ENCODE assay signal across 8 mouse cellular contexts in genomic region chr9:15169714-15170113, GRCm38 (mm10). TPM values are rescaled to one million over a fixed set of nuclear protein-coding genes. Genes with fewer than 3 reads are reported as not detected.
DNase-seq lines count a peak whose midpoint lies in the region; ATAC-seq lines count a peak whose summit lies in the region.

No protein-coding gene starts in this region.

- 0 out of 2 replicates have a peak, but pooled peaks have one; percentile 37 for ATAC-seq in embryonic facial prominence, embryonic 14.5 days (ENCODE audit: low read depth)

- no peaks in the 10 kb centered on the region for H3K27me3 ChIP-seq in embryonic facial prominence, embryonic 14.5 days (replicated peaks; ENCODE audit: control insufficient read depth, insufficient read depth, low read length)
- no peaks in the 10 kb centered on the region for H3K27me3 ChIP-seq in forebrain, embryonic 10.5 days (ENCODE audit: poor library complexity, severe bottlenecking)

- 71% methylated on average over 1 of the region's 1 CpGs for WGBS in embryonic facial prominence, embryonic 14.5 days
- WGBS in forebrain, embryonic 10.5 days, result 83% methylated on average over 1 of the region's 1 CpGs

- no peak overlapping the region for H3K9ac ChIP-seq in embryonic facial prominence, embryonic 14.5 days (ENCODE audit: low read depth, low read length)

- H3K27ac ChIP-seq in embryonic facial prominence, embryonic 14.5 days (replicated peaks; ENCODE audit: low read depth, low read length), result no peak overlapping the region
- H3K27ac ChIP-seq in forebrain, embryonic 10.5 days, result no peak overlapping the region

- no peak overlapping the region for H3K4me3 ChIP-seq in embryonic facial prominence, embryonic 14.5 days (ENCODE audit: low read depth, low read length)
- no peak overlapping the region for H3K4me3 ChIP-seq in forebrain, embryonic 10.5 days

- H3K4me1 ChIP-seq in embryonic facial prominence, embryonic 14.5 days (ENCODE audit: control insufficient read depth, insufficient read depth, low read length), result no peaks in the 10 kb centered on the region
- H3K4me1 ChIP-seq in forebrain, embryonic 10.5 days, result no peaks in the 10 kb centered on the region

- no peaks in the 10 kb centered on the region for H3K36me3 ChIP-seq in embryonic facial prominence, embryonic 14.5 days (ENCODE audit: control insufficient read depth, insufficient read depth, low read length)
- H3K36me3 ChIP-seq in forebrain, embryonic 10.5 days (replicated peaks), result no peaks in the 10 kb centered on the region

- no peak overlapping the region for H3K4me2 ChIP-seq in embryonic facial prominence, embryonic 14.5 days (ENCODE audit: low read depth, low read length)

- intact Hi-C loops in heart, postnatal 25 days (cut with DNase I), result loop anchor here (5.0 kb wide), 1 partner anchor 137 kb away; no protein-coding TSS in a partner anchor

- DNase-seq in heart, adult 18-20 months, result peak; percentile 13 to 33
- DNase-seq in heart, postnatal 25 days (ENCODE audit: low spot score), result no peak
- DNase-seq in lung, postnatal 36 days, result peak; percentile 33
- no peak for DNase-seq in lung, postnatal 25 days (ENCODE audit: low spot score)
- peak; percentile 62 for DNase-seq in embryonic facial prominence, embryonic 14.5 days (ENCODE audit: low spot score)
- peak; percentile 3 for DNase-seq in retina, adult 2 months (ENCODE audit: low read depth, low spot score)
- no peak for DNase-seq in forebrain, embryonic 10.5 days (ENCODE audit: extremely low spot score, low spot score)
- no peak for DNase-seq in thymus, postnatal 10 days (ENCODE audit: low spot score in 2 of 2)

- no peaks in the 10 kb centered on the region for H3K9me3 ChIP-seq in embryonic facial prominence, embryonic 14.5 days (ENCODE audit: control insufficient read depth, low read length)
- H3K9me3 ChIP-seq in forebrain, embryonic 10.5 days, result no peaks in the 10 kb centered on the region

RNA-seq across cellular contexts. Expression of gene Hephl1, which starts 57.8 kb away (rescaled TPM):
- under 1 TPM; 0.20 to 0.28 TPM for total RNA-seq in heart, adult 18-20 months (2021)
- total RNA-seq in heart, postnatal 25 days (2021), result under 1 TPM; 0.08 to 0.11 TPM
- polyA plus RNA-seq in embryonic facial prominence, embryonic 14.5 days (2014; fragmentation: Nextera tagmentation; extraction: Ambion mirVana), result 0.18 and 0.31 TPM in 2 replicates
- not detected in 2 replicates for polyA plus RNA-seq in forebrain, embryonic 10.5 days (2016; fragmentation: Nextera tagmentation; extraction: Ambion mirVana)

Comparison
In these comparisons a context has a peak if more than half of its experiments do, and no peak if none do; other contexts are left out.
1. DNase-seq: peak in heart, adult 18-20 months (2 of 2), lung, postnatal 36 days (single experiment), embryonic facial prominence, embryonic 14.5 days (single experiment) and retina, adult 2 months (single experiment); none in heart, postnatal 25 days (single experiment), lung, postnatal 25 days (single experiment), forebrain, embryonic 10.5 days (single experiment) and thymus, postnatal 10 days (0 of 2).